Mouse (Mus musculus): ENCODE measurements around the gene Hnf1b. TPM values are rescaled to one million over a fixed set of nuclear protein-coding genes. Genes with fewer than 3 reads are reported as not detected.

Hnf1b gene
- total and polyA plus RNA-seq, 2 experiments from 2014 or later = 0.27 TPM; not detected in 1

GRCm38 (mm10) chr11:83941950-83942840 lies 92.3 kb downstream of the Hnf1b start, which contains the start of gene Ddx52:
Ddx52 (plus strand) TSS chr11:83942062.
- peak; percentile 100 for ATAC-seq
- peak within 1 kb of the TSS; percentile 61 for H3K4me3 ChIP-seq (ENCODE audit: low read depth, low read length)

More at GRCm38 (mm10) chr11:83941950-83942840, 92.3 kb downstream of the Hnf1b start, which contains the start of gene Ddx52:
- Histone ChIP-seq H3K9ac (peak within 1 kb of the TSS; percentile 67), H3K9me3 (ENCODE audit: low read length) (no peaks in the 10 kb centered on the region), H3K27me3 (ENCODE audit: insufficient read depth, low read length) (no peaks in the 10 kb centered on the region), H3K36me3 (ENCODE audit: insufficient read depth) (peaks cover 22% of the 10 kb centered on the region), H3K4me1 (ENCODE audit: insufficient read depth) (peaks cover 5% of the 10 kb centered on the region; the same call in 1 of the 2 replicates), H3K4me2 (ENCODE audit: low read depth) (peak within 1 kb of the TSS; percentile 65), H3K27ac (ENCODE audit: low read depth, low read length) (peak within 1 kb of the TSS; percentile 62)
- peak; percentile 94 for DNase-seq
- TF ChIP-seq CTCF (IDR thresholded peaks at IDR 0.05; ENCODE audit: low read depth) = no peak
- 1% methylated on average over 49 of the region's 49 CpGs for WGBS

Other genes with a start within 250 kb of the Hnf1b start
- gene Rpl9-ps1, start 204.4 kb upstream of the Hnf1b start, total RNA-seq (2014; rRNA removed) = not detected in 2 replicates
- not detected in 2 replicates for gene Rpl9-ps1, start 204.4 kb upstream of the Hnf1b start, polyA plus RNA-seq (2015; fragmentation: Nextera tagmentation; extraction: Ambion mirVana)
- gene Ccl3, start 200.7 kb upstream of the Hnf1b start, total RNA-seq (2014; rRNA removed) = 0.62 and 1.6 TPM in 2 replicates
- gene Ccl3, start 200.7 kb upstream of the Hnf1b start, polyA plus RNA-seq (2015; fragmentation: Nextera tagmentation; extraction: Ambion mirVana) = 1.0 and 1.9 TPM in 2 replicates
- gene Ccl4, start 187.5 kb upstream of the Hnf1b start, total RNA-seq (2014; rRNA removed) = not detected in 2 replicates
- 0.58 and 1.1 TPM in 2 replicates for gene Ccl4, start 187.5 kb upstream of the Hnf1b start, polyA plus RNA-seq (2015; fragmentation: Nextera tagmentation; extraction: Ambion mirVana)
- not detected in 2 replicates for gene Wfdc17, start 146.1 kb upstream of the Hnf1b start, total RNA-seq (2014; rRNA removed)
- gene Wfdc17, start 146.1 kb upstream of the Hnf1b start, polyA plus RNA-seq (2015; fragmentation: Nextera tagmentation; extraction: Ambion mirVana) = 0.69 TPM in 1 of 2 replicates, not detected in the other
- not detected in 2 replicates for gene Wfdc18, start 141.0 kb upstream of the Hnf1b start, total RNA-seq (2014; rRNA removed)
- gene Wfdc18, start 141.0 kb upstream of the Hnf1b start, polyA plus RNA-seq (2015; fragmentation: Nextera tagmentation; extraction: Ambion mirVana) = 1.2 and 2.4 TPM in 2 replicates
- gene Wfdc21, start 103.1 kb upstream of the Hnf1b start, total RNA-seq (2014; rRNA removed) = not detected in 2 replicates
- gene Wfdc21, start 103.1 kb upstream of the Hnf1b start, polyA plus RNA-seq (2015; fragmentation: Nextera tagmentation; extraction: Ambion mirVana) = 0.89 TPM in 1 of 2 replicates, not detected in the other
- gene Heatr6, start 96.4 kb upstream of the Hnf1b start, total RNA-seq (2014; rRNA removed) = 27.6 and 29.5 TPM in 2 replicates
- gene Heatr6, start 96.4 kb upstream of the Hnf1b start, polyA plus RNA-seq (2015; fragmentation: Nextera tagmentation; extraction: Ambion mirVana) = 14.0 and 22.2 TPM in 2 replicates
- 25.1 and 30.3 TPM in 2 replicates for gene Ddx52, start 92.0 kb downstream of the Hnf1b start, total RNA-seq (2014; rRNA removed)
- 18.4 and 19.3 TPM in 2 replicates for gene Ddx52, start 92.0 kb downstream of the Hnf1b start, polyA plus RNA-seq (2015; fragmentation: Nextera tagmentation; extraction: Ambion mirVana)
- 33.3 and 52.1 TPM in 2 replicates for gene Synrg, start 114.4 kb downstream of the Hnf1b start, total RNA-seq (2014; rRNA removed)
- gene Synrg, start 114.4 kb downstream of the Hnf1b start, polyA plus RNA-seq (2015; fragmentation: Nextera tagmentation; extraction: Ambion mirVana) = 14.4 and 18.6 TPM in 2 replicates
- 15.1 and 15.4 TPM in 2 replicates for gene Dusp14, start 219.2 kb downstream of the Hnf1b start, total RNA-seq (2014; rRNA removed)
- gene Dusp14, start 219.2 kb downstream of the Hnf1b start, polyA plus RNA-seq (2015; fragmentation: Nextera tagmentation; extraction: Ambion mirVana) = 19.4 and 21.6 TPM in 2 replicates